Mouse (Mus musculus) heart, postnatal 10 days (tissue): ENCODE measurements around the gene Adam4. TPM values are rescaled to one million over a fixed set of nuclear protein-coding genes. Genes with fewer than 3 reads are reported as not detected.
"Not testable (repeated sequence)": the region's sequence is repeated elsewhere in the genome, so short reads cannot be mapped to it uniquely, and the experiment has no call there.

Experiments
- DNase-seq, 2 experiments: peaks; one replicate each; pipeline ENCODE4 v3.0.0; 2021
- intact Hi-C: fragments of 180-260 bp; cut with DNase I; formaldehyde crosslinking; loops from one replicate; pipeline ENCODE4 v1.15.1; 2025
- total RNA-seq, 2 experiments: library from RNA; stranded (reverse); gene quantifications; 2 replicates each; pipeline ENCODE4 v1.2.3; 2021

Adam4 gene
- under 1 TPM; 0.74 to 0.89 TPM for total RNA-seq

GRCm38 (mm10) chr12:81421846-81422245 lies at the start of gene Adam4:
Adam4 (minus strand) TSS chr12:81421946.
- intact Hi-C loops = no loop called here
- no peak for DNase-seq

- intact Hi-C loops, DNase-seq: not testable (repeated sequence)
These were observed 37.3 kb upstream of the Adam4 start for GRCm38 (mm10) chr12:81459051-81459450.

GRCm38 (mm10) chr12:81438985-81439384 lies 17.2 kb upstream of the Adam4 start:
- intact Hi-C loops, DNase-seq: not testable (repeated sequence)

GRCm38 (mm10) chr12:81434778-81435177 lies 13.0 kb upstream of the Adam4 start:
- intact Hi-C loops, DNase-seq: not testable (repeated sequence)

- DNase-seq = no peak
- intact Hi-C loops = no loop called here
These were observed 8.5 kb downstream of the Adam4 start for GRCm38 (mm10) chr12:81413211-81413610.

GRCm38 (mm10) chr12:81408966-81409365 lies 12.8 kb downstream of the Adam4 start:
- DNase-seq = no peak
- intact Hi-C loops = no loop called here

GRCm38 (mm10) chr12:81402187-81402586 lies 19.6 kb downstream of the Adam4 start:
- intact Hi-C loops = loop anchor here (1.0 kb wide), 2 partner anchors 203 to 420 kb away; no protein-coding TSS in a partner anchor
- DNase-seq = peak; percentile 61 to 78

- intact Hi-C loops, DNase-seq: not testable (repeated sequence)
These were observed 42.4 kb downstream of the Adam4 start, which contains the start of gene Gm4787 for GRCm38 (mm10) chr12:81379364-81379763. Gm4787 (minus strand) TSS chr12:81379464.

Other genes starting within 250 kb of the Adam4 start
- under 1 TPM; 0.26 to 0.27 TPM for gene Slc8a3, start 88.8 kb downstream of the Adam4 start, total RNA-seq
- under 1 TPM; 0.45 to 0.55 TPM for gene Gm4787, start 42.5 kb downstream of the Adam4 start, total RNA-seq
- 10 to 100 TPM; 65.3 to 68.3 TPM for gene Cox16, start 63.2 kb upstream of the Adam4 start, total RNA-seq
- gene Gm20498, start 111.0 kb upstream of the Adam4 start, total RNA-seq = 10 to 100 TPM; 35.8 to 42.6 TPM
- 10 to 100 TPM; 35.9 to 43.0 TPM for gene Synj2bp, start 111.0 kb upstream of the Adam4 start, total RNA-seq
- under 1 TPM; 0.07 to 0.14 TPM for gene Adam21, start 146.5 kb upstream of the Adam4 start, total RNA-seq
- gene Med6, start 173.1 kb upstream of the Adam4 start, total RNA-seq = 10 to 100 TPM; 16.5 to 19.7 TPM
- gene Ttc9, start 209.3 kb upstream of the Adam4 start, total RNA-seq = 1 to 10 TPM; 5.0 to 5.7 TPM